ENCODE assay signal across 21 mouse cellular contexts in genomic region chr5:52716742-52717448, GRCm38 (mm10). TPM values are rescaled to one million over a fixed set of nuclear protein-coding genes. Genes with fewer than 3 reads are reported as not detected.
DNase-seq lines count a peak whose midpoint lies in the region.
"Had no signal": no experiment of that assay in that cellular context is flagged by ENCODE, and none has a peak within 500 bp of the region (broad histone marks: within the 10 kb centered on the region; RNA-seq: fewer than 3 reads in every experiment).

No protein-coding gene starts in this region.

- H3K27ac ChIP-seq in midbrain, embryonic 10.5 days (replicated peaks): no peak overlapping the region
- H3K27ac ChIP-seq: embryonic facial prominence, embryonic 12.5 days; forebrain, embryonic 15.5 days; gastrocnemius, adult 2 months; left cerebral cortex, adult 2 months; limb, embryonic 13.5 days; macrophage; stomach, embryonic 15.5 days had no signal

- H3K36me3 ChIP-seq in midbrain, embryonic 10.5 days: no peaks in the 10 kb centered on the region
- H3K36me3 ChIP-seq: embryonic facial prominence, embryonic 12.5 days; forebrain, embryonic 15.5 days; G1E; limb, embryonic 13.5 days; stomach, embryonic 15.5 days had no signal

- peak; percentile 40 for DNase-seq in heart, adult 11 months
- DNase-seq in heart, adult 18-20 months: no peak
- peak; percentile 86 for DNase-seq in large intestine, adult 2 months (ENCODE audit: low read depth, low spot score)
- DNase-seq in lung, postnatal 14 days: peak; percentile 37
- no peak for DNase-seq in cerebellum, postnatal 36 days
- DNase-seq in midbrain, embryonic 10.5 days (ENCODE audit: low spot score): no peak
- no peak for DNase-seq in cerebellum, postnatal 14 days
- DNase-seq: adrenal gland, adult 8-10 months; cerebellum, adult 2 months; cerebellum, postnatal 25 days; gastrocnemius, adult 2 months; heart, postnatal 14 days; kidney, adult 11 months; midbrain, embryonic 14.5 days had no signal

- H3K9me3 ChIP-seq in midbrain, embryonic 10.5 days (replicated peaks): no peaks in the 10 kb centered on the region
- H3K9me3 ChIP-seq: embryonic facial prominence, embryonic 12.5 days; forebrain, embryonic 15.5 days; G1E; limb, embryonic 13.5 days; stomach, embryonic 15.5 days had no signal

- H3K4me1 ChIP-seq in midbrain, embryonic 10.5 days: no peaks in the 10 kb centered on the region
- H3K4me1 ChIP-seq: embryonic facial prominence, embryonic 12.5 days; forebrain, embryonic 15.5 days; limb, embryonic 13.5 days; stomach, embryonic 15.5 days had no signal

- no peak overlapping the region for H3K4me3 ChIP-seq in midbrain, embryonic 10.5 days
- H3K4me3 ChIP-seq: embryonic facial prominence, embryonic 12.5 days; forebrain, embryonic 15.5 days; gastrocnemius, adult 2 months; left cerebral cortex, adult 2 months; limb, embryonic 13.5 days; stomach, embryonic 15.5 days had no signal

- no peaks in the 10 kb centered on the region for H3K27me3 ChIP-seq in midbrain, embryonic 10.5 days (ENCODE audit: low read depth, poor library complexity, severe bottlenecking)
- H3K27me3 ChIP-seq: embryonic facial prominence, embryonic 12.5 days; forebrain, embryonic 15.5 days; limb, embryonic 13.5 days; stomach, embryonic 15.5 days had no signal

- 29% methylated on average over 5 of the region's 5 CpGs for WGBS in large intestine, adult 2 months
- WGBS in midbrain, embryonic 10.5 days: 85% methylated on average over 5 of the region's 5 CpGs

RNA-seq across cellular contexts. Expression of gene Pi4k2b, which starts 24.5 kb away (rescaled TPM):
- total RNA-seq in heart, adult 18-20 months (2021): 1 to 10 TPM; 1.5 to 2.6 TPM
- polyA plus RNA-seq in large intestine, adult 2 months (2012; rRNA removed): 16.5 and 52.1 TPM in 2 replicates
- polyA plus RNA-seq in midbrain, embryonic 10.5 days (2016; fragmentation: Nextera tagmentation; extraction: Ambion mirVana): 13.3 and 15.7 TPM in 2 replicates

RNA-seq across cellular contexts. Expression of gene Sepsecs, which starts 47.4 kb away (rescaled TPM):
- total RNA-seq in heart, adult 18-20 months (2021): 1 to 10 TPM; 5.2 to 6.7 TPM
- 6.3 and 10.8 TPM in 2 replicates for polyA plus RNA-seq in large intestine, adult 2 months (2012; rRNA removed)
- 8.6 and 9.4 TPM in 2 replicates for polyA plus RNA-seq in midbrain, embryonic 10.5 days (2016; fragmentation: Nextera tagmentation; extraction: Ambion mirVana)

RNA-seq across cellular contexts. Expression of gene Zcchc4, which starts 58.3 kb away (rescaled TPM):
- total RNA-seq in heart, adult 18-20 months (2021): 1 to 10 TPM; 6.7 to 9.3 TPM
- polyA plus RNA-seq in large intestine, adult 2 months (2012; rRNA removed): 4.9 and 7.2 TPM in 2 replicates
- 16.7 and 18.1 TPM in 2 replicates for polyA plus RNA-seq in midbrain, embryonic 10.5 days (2016; fragmentation: Nextera tagmentation; extraction: Ambion mirVana)

Comparison
In these comparisons a context has a peak if more than half of its experiments do, and no peak if none do; other contexts are left out.
1. DNase-seq: peak in heart, adult 11 months (single experiment), large intestine, adult 2 months (single experiment) and lung, postnatal 14 days (single experiment); none in heart, adult 18-20 months (0 of 2), cerebellum, postnatal 36 days (0 of 2), midbrain, embryonic 10.5 days (single experiment) and cerebellum, postnatal 14 days (0 of 2).